Mouse (Mus musculus): ENCODE measurements around the gene Adra2b. TPM values are rescaled to one million over a fixed set of nuclear protein-coding genes. Genes with fewer than 3 reads are reported as not detected.

The Adra2b gene
- total RNA-seq (2021), result 1 to 10 TPM; 1.2 to 2.4 TPM
- long read RNA-seq, experiment 1, result 0 reads
- long read RNA-seq, experiment 2, full-length matches to known transcripts, result 4 of 4 reads
- long read RNA-seq, experiment 2, partial matches to known transcripts, result 0 of 4 reads
- long read RNA-seq, experiment 2, other reads (novel, unspliced or antisense), result 0 of 4 reads

GRCm38 (mm10) chr2:127362459-127363281 lies at the start of gene Adra2b:
Gene Adra2b (plus strand): TSS chr2:127363208.
- intact Hi-C loops (cut with DNase I; ENCODE audit: low total_unique reads), result loop anchor here (2.0 kb wide), 1 partner anchor 68 kb away; no protein-coding TSS in a partner anchor
- peak; percentile 84 for DNase-seq

- intact Hi-C loops (cut with DNase I; ENCODE audit: low total_unique reads), result no loop called here
- DNase-seq, result no peak
Observed at GRCm38 (mm10) chr2:127313878-127314277, 49.1 kb upstream of the Adra2b start.

GRCm38 (mm10) chr2:127314467-127315154 lies 48.4 kb upstream of the Adra2b start:
- intact Hi-C loops (cut with DNase I; ENCODE audit: low total_unique reads), result no loop called here
- DNase-seq, result no peak

- no peak for DNase-seq
- intact Hi-C loops (cut with DNase I; ENCODE audit: low total_unique reads), result no loop called here
Observed at GRCm38 (mm10) chr2:127315155-127315470, 47.9 kb upstream of the Adra2b start.

- intact Hi-C loops (cut with DNase I; ENCODE audit: low total_unique reads), result no loop called here
- DNase-seq, result no peak
Observed at GRCm38 (mm10) chr2:127316431-127316830, 46.6 kb upstream of the Adra2b start.

DNA sequence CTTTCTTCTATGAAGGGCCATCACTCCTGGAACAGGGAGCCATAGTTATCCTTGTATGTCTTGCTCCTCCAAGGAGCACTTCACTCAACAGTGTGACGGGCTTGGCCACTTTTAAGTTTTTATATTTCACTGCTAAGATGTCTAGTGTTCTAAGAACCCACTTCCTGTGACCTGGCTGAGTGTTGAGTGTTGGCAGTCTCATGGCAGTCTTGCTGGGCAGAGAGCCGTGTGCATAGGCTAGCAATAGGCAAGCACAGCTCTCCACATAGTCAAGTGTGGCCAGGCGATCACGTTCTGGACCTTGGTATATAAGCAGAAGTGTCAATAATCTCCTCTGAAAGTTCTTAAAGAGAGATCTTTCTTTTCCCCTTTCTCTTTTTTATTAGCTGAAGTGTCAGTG lies 44.9 kb upstream of the Adra2b start:
- DNase-seq, result no peak
- intact Hi-C loops (cut with DNase I; ENCODE audit: low total_unique reads), result no loop called here

- no peak for DNase-seq
- intact Hi-C loops (cut with DNase I; ENCODE audit: low total_unique reads), result no loop called here
Observed at GRCm38 (mm10) chr2:127319071-127319470, 43.9 kb upstream of the Adra2b start.

DNA sequence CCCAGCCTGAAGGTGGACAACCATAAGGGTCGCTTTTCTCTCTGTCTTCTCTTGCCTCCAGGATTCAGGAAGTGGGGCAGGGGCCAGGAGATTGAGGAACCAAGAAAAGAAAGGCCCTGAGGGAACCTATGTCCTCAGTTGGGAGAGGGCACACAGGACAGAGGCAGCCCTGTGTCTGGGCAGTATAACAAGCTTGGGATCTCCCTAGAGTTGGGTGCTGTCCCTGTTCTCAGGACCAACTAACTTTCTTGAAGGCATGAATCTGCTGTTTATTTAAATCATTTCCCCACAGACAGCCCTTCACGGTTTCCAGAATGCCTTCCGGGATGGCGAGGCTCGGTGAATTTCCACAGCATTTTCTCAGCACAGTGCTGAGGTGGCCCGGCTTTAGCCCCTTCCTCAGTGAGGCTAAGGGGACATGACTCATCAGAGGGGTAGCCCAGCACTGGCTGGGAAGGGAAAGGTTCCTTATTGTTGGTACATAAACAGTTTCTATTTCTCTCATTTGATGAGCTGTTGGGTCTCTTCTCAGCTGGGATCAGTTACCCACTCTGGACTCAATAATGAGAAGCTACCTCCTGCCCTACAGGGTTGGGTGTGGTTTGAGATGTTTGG lies 40.2 kb upstream of the Adra2b start:
- no peak for DNase-seq
- intact Hi-C loops (cut with DNase I; ENCODE audit: low total_unique reads), result no loop called here

- DNase-seq, result no peak
- intact Hi-C loops (cut with DNase I; ENCODE audit: low total_unique reads), result no loop called here
Observed at GRCm38 (mm10) chr2:127323667-127324066, 39.3 kb upstream of the Adra2b start.

DNA sequence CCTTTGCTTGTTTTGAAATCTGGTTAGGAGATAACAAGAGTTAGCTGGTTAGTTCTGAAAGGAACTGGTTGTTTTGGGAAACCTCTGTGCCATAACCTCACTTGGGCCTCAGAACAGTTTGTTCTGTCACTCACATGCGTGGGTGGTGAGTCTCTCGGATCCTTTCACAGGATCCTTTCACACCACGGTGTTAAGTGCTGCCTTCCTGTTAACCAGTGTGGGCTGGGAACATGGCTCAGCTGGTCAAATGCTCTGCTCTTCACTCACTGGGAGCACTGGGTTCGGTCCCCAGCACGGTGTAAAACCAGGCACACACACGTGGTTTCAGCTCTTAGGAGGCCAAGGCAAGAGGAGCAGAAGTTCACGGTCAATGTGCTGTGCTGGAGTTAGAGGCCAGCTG lies 38.6 kb upstream of the Adra2b start:
- DNase-seq, result no peak
- intact Hi-C loops (cut with DNase I; ENCODE audit: low total_unique reads), result no loop called here

- DNase-seq, result no peak
- intact Hi-C loops (cut with DNase I; ENCODE audit: low total_unique reads), result no loop called here
Observed at GRCm38 (mm10) chr2:127328090-127328851, 34.7 kb upstream of the Adra2b start.

- intact Hi-C loops (cut with DNase I; ENCODE audit: low total_unique reads), result loop anchor here (10.0 kb wide), 1 partner anchor 88 kb away; the partner anchor contains the start of genes Ciao1 and Tmem127
- DNase-seq, result no peak
Observed at GRCm38 (mm10) chr2:127332807-127333570, 30.0 kb upstream of the Adra2b start.

DNA sequence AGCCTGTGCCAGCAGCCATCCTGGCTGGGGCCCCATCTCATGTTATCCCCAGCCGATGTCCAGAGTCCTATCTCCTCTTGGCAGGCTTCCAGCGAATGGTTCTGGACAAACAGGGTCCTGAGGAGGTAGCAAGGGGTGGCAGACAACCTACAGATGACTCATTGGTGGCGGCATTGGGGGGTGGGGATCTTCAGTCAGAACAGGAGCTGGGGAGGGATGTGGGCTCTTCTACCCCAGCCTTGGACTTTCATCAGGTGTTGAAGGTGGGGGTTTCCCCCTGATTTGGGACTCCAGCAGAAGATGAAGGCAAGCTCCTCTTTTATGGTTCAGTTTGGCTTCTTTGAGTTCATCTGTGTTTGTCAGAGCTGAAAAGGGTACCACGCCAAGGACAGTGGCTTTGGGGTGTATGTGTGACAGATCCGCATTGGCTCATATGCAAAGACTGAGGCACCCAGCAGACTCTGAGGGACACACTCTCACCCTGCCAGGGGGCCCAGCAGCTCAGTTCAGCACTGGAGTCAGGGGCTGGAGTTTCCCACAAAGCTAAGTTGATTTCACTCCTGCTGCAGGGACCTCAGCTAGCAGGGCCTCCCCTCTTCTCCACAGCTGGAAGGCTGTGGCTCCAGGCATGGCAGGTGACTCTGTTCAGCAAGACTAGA lies 28.9 kb upstream of the Adra2b start:
- DNase-seq, result no peak
- intact Hi-C loops (cut with DNase I; ENCODE audit: low total_unique reads), result loop anchor here (10.0 kb wide), 1 partner anchor 89 kb away; the partner anchor contains the start of genes Ciao1 and Tmem127

DNA sequence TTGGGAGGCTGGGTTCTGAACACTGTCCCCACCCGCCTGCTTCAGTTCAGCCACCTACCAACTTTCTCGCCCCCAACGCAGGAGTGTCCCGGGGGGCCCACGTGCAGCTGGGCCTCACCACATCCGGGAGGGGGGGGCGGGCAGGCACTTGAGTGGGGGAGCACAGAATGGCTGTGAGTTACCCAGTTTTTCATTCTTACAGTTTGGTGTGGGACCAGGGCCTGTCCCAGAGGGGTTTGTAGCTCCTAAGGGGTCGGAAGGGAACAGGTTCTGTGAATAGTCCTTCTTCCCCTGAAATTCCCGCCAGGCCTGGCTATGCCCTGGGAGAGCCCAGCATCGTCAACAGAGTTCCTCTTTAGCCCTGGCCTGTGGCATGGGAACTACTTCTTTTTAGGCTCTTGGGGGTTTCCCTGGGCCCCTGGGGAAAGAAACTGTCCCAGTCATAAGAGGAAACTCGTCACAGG lies 27.9 kb upstream of the Adra2b start:
- no peak for DNase-seq
- intact Hi-C loops (cut with DNase I; ENCODE audit: low total_unique reads), result loop anchor here (10.0 kb wide), 1 partner anchor 90 kb away; the partner anchor contains the start of genes Ciao1 and Tmem127

GRCm38 (mm10) chr2:127335767-127336496 lies 27.1 kb upstream of the Adra2b start, which contains the start of gene Dusp2:
Gene Dusp2 (plus strand): TSS chr2:127336159.
- DNase-seq, result peak; percentile 80
- intact Hi-C loops (cut with DNase I; ENCODE audit: low total_unique reads), result loop anchor here (10.0 kb wide), 1 partner anchor 91 kb away; the partner anchor contains the start of genes Ciao1 and Tmem127

GRCm38 (mm10) chr2:127336497-127336832 lies 26.5 kb upstream of the Adra2b start:
- intact Hi-C loops (cut with DNase I; ENCODE audit: low total_unique reads), result loop anchor here (10.0 kb wide), 1 partner anchor 92 kb away; the partner anchor contains the start of genes Ciao1 and Tmem127
- no peak for DNase-seq

- intact Hi-C loops (cut with DNase I; ENCODE audit: low total_unique reads), result loop anchor here (10.0 kb wide), 1 partner anchor 92 kb away; the partner anchor contains the start of genes Ciao1 and Tmem127
- no peak for DNase-seq
Observed at GRCm38 (mm10) chr2:127336885-127337284, 26.1 kb upstream of the Adra2b start.

Measured in gastrocnemius, postnatal 14 days (tissue).